Mouse (Mus musculus): ENCODE results near the gene Ing5.
"Not testable (repeated sequence)": the region's sequence is repeated elsewhere in the genome, so short reads cannot be mapped to it uniquely, and the experiment has no call there.

The Ing5 gene

DNA sequence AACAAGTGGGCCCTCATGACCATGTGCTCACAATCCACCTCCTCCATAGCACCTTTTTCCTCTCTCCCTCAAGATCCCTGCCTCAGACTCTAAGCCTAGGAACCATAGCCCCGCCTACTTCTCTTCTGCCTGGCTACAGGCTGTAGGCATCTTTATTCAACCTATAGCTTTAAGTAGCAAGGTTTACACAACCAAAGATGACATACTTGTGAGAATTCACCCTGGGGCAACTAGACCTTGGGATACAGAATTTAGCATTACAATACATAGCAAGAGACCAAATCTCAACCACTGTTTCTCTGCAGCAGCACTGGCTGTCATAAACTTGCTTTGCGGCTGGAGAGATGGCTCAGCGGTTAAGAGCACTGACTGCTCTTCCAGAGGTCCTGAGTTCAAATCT is 6.2 kb downstream of the Ing5 start:
- DNase-seq (ENCODE audit: low spot score in 2 of 2): no peak

DNA sequence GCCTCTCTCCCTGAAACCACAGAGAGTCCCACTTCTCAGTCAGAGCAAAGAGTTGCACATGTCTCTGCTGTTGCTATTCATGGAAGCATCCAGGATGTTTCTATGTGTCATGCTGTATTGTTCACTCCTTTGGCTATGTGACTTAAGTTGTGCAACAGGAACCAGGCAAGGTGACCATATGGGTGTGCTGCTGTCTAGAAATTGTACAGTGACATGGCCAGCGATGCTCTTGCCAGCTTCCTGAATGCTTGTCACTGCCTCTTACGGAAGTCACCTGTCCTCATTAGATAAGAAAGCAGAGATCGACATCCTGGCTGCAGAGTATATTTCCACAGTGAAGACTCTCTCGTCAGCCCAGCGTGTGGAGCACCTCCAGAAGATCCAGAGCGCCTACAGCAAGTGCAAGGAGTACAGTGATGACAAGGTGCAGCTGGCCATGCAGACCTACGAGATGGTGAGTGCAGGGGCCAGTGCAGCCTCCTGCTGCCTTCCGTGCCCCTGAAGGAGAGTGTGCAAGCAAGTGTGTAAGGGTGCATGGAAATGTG is 7.8 kb downstream of the Ing5 start:
- DNase-seq (ENCODE audit: low spot score in 2 of 2): no peak

DNA sequence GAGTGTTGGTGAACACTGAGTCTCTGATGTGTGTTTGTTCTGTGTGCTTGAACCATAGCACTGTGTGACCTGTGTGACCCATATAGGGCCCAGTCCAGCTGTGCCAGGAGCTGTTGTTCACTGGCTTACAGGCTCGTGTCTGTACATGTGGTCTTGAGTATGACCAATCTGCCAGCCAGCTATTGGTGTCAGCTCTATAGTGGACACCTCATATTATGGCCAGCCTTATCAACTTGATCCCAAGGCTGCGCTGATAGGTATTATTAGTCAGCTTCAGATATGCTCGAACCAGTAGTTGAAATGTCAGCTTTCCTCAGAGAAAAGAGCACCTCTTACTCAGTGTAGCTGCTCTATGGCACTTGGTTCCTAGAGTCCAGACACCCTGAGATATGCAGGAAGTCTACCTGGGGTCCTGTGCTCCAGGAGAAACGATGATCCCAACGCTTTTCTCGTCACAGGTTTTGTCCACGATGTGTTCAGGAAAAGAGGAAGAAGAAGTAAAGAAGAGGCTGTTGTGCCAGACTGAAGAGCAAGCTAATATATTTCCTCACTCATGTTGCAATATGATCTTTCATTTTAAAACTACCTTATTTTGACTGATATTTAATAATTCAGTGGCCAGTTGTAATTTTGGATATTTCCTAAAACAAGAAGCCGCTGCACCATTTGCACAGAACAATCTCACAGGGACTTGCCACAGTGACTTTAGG is 14.2 kb downstream of the Ing5 start:
- DNase-seq (ENCODE audit: low spot score in 2 of 2): no peak

DNA sequence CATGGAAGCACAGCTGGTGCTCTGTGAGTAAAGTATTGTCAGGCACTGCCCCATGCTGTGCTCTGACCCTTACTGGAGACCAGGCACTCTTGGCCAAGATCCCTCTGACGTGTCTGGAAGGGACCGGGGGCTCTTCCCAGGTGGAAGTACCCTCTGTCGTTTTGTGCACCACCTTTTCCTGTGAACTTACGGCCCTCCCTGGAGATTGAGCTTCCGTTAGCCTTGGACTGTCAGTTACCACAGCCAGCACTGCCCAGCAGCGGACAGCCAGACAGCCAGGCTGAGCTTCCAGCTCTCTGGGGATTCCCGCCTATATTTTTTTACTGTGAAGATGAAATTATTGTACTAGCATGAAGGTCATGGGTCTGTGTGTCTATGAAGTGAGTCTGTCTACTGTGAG is 15.0 kb downstream of the Ing5 start:
- no peak for DNase-seq (ENCODE audit: low spot score in 2 of 2)

DNA sequence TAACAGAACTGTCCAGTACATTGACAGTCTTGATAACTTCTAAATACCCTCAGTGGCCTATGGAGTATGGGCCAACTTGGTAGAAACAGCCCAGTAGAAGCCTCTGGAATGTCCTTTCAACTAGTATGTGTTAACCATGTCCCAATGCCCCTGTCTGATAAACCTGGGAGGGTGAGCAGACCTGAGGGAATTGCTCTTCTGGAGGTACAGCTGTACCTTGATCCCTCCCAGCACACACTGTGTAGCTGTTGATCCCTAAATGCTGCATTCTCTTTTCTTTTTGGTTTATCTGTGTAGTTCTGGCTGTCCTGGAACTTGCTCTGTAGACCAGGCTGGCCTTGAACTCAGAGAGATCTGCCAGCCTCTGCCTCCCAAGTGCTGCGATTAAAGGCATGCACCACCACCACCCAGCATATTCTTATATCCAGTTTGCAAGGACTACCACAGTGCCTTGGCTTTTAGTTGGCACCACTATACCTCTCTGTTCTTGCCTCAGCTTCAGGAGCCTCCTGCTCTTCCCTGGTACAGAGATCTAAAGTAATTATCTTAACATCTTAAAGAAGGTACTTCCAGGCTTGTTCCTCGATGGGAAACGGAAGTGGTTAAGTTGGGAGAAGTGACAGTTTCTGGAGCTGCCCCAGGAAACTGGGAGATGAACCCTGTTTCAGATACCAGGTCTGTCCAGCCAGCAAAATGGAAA is 20.2 kb downstream of the Ing5 start:
- DNase-seq (ENCODE audit: low spot score in 2 of 2): no peak

DNA sequence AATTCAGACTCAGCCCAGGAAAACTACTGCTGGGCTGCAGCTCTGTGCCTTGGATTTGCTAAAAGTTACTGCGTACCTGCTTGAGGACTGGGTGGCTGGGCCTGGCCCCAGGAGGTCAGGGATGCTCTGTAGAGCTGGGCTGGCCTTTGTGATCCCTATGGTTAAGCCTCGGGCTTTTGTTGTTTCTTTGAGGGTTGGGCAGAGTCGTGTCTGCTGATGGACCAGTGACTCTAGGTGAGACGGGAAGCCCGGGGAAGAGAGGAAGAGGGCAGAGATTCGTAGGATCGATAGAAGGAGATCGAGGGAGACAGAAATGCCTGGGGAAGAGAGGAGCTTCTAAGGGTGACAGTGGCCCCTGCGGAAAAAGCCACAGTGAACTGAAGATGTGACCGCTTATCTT is 20.8 kb downstream of the Ing5 start, which contains the start of gene D2hgdh:
TSS of gene D2hgdh (plus strand) at position 301 of the 400 bp plus-strand sequence.
- no peak for DNase-seq (ENCODE audit: low spot score in 2 of 2)

DNA sequence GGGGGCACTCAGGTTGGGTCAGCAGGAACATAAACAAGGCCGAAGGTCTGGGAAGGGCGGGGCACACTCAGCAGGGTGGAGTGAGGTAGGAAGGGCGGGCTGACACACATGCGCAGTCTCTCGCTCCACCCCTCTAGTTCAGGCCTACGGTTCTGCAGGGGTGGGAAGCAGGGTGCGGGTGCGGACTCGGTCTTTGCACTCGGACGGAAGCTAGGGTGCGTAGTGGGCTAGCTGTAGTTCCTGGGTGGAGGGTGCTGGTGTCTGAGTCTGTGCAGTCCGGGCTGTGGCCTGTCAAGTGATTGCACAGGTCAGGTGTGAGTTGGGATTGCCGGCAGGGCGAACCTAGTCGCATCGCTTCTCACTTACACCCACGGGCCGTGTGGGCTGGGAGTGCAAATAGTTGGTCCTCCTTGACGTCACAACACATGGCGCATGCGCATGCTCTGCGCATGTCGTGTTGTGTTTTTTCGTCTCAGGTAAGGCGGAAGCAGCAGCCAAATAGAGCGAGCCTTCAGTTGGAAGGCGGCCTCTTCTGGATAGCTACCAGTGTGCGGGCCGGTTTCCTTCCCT is 21.4 kb downstream of the Ing5 start:
- DNase-seq (ENCODE audit: low spot score in 2 of 2): peak; percentile 95 to 96

DNA sequence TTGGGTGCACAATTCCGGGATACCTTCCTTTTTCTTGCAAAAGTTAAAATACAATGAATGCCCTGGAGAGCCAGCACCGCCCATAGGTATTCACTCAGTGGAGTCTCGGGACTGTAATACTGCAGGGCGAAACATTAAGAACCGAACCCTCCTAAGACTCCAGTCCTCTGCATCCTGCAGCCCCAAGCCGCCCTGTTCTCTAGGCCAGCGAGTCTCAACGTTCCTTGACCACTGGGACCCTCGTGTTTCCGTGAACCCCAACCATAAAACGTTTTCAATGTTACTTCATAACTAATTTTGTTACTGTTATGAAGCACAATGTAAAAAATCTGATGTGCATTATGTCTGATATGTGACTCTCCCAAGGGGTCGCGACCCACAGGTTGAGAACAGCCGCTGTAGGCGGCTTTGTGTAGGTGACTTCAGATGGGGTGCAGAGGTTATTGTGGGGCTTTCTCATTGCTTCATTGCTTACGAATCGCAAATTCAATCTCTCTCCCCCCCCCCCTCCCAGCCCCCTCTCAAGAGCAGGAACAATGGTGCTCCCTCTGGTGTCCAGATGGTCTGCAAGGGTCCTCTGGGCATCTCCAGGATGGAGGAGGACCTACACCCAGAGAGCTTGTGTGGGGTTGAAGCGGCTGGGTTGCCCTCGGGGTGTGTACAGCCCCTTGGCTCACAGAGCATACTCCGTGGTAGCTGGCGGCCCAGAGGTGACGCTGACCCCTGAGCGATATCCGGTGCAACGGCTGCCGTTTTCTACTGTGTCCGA is 22.2 kb downstream of the Ing5 start:
- DNase-seq (ENCODE audit: low spot score in 2 of 2): no peak

DNA sequence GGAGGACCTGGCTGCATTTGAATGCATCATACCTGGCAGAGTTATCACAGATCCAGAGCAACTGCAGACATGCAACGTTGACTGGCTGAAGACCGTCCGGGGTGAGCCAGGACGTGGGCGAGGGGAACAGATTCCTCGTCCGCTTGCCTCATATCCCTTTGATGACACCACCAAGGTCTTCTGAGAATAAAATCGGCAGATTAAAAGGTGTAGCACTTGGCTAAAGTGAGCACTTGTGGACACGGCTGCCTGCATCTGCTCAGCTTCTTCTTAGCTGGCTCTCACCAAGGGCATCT is 22.7 kb downstream of the Ing5 start:
- DNase-seq (ENCODE audit: low spot score in 2 of 2): no peak

DNA sequence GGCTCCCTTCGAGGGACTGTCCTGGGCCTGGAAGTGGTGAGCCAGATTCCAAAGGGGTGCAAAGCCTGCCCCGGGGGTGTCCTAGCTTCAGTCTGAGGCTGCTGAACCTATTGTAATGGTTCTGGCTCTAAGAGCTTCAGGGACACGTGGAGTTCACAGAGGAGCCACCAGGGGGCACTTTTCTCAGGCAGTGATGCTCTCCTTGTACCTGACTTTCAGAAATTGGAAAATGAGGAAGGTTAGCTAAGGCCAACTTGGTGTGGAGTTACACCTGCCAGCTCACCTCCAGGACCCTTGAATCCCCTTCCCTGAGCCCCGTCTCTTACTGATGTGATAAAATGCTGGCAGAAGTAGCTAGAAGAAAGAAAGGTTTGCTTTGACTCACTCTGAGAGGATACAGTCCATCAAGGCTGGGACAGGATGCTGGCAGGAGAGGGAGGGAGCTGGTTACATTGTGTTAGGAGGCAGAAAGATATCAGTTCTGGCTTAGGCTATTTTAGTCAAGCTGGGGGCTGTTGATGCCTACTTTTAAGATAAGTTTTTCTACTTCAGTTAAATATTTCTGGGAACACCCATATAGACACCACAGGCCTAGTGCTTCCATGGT is 29.1 kb downstream of the Ing5 start:
- DNase-seq (ENCODE audit: low spot score in 2 of 2): not testable (repeated sequence)

- DNase-seq (ENCODE audit: low spot score in 2 of 2): no peak
Observed at GRCm38 (mm10) chr1:93834671-93835150, 30.9 kb downstream of the Ing5 start.

- DNase-seq (ENCODE audit: low spot score in 2 of 2): no peak
Observed at GRCm38 (mm10) chr1:93835211-93835610, 31.4 kb downstream of the Ing5 start.

DNA sequence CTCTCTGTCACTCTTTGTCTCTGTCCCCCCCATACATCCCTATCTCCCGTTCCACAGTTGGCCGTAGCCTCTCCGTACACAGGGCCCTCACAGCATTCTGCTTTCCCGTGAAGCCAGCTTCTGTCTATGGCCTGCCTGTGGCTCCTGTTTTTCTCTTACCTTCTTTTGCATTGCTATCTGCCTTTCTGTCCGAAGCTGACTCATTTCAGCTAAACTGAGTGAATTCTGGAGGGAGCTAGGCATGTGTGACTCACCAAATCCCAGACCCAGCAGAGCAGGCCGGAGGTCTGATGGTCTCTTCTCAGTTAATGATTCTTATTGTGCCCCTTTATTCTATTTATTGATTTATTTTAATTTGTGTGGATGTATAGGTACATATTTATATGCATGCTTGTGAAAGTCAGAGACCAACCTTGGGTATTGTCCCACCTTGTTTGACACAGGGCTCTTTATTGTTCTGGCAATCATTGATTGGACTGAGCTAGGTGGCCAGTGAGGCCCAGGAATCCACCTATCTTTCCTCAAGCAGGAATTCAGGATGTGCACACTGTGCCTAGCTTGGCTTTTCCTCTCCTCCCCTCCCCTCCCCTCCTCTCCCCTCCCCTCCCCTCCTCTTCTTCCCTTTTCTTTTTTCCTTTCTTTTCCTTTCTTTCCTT is 32.2 kb downstream of the Ing5 start:
- DNase-seq (ENCODE audit: low spot score in 2 of 2): no peak

DNA sequence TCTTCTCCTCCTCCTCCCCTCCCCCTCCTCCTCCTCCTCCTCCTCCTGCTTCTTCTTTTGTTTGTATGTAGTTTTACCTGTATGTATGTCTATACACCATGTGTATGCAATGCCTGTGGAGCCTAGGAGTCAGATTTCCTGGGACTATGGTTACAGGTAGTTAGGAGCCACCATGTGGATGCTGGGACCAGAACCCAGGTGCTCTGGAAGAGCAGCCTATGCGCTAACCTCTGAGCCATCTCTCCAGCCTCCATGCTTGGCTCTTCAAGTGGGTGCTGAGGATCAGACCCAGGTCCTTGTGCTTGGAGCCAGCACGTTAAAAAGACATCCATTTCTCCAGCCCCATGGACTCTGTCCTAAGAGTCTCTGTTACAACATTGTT is 32.8 kb downstream of the Ing5 start:
- DNase-seq (ENCODE audit: low spot score in 2 of 2): no peak

DNA sequence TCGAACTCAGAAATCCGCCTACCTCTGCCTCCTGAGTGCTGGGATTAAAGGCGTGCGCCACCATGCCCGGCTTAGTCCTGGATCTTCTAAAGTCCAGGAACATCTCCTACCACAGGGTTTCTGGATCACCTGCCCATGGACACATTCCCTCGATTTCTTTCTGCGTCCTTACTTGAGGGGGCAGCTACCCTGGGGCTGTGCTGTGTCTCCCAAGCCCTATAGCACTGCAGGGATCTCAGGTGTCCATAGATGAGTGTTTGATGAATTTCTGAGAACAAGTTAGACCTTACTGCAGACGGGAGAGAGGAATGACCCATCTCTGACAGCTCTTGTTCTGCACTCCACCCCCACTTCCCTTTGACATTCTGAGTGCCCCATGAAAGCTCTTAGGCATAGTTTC is 33.6 kb downstream of the Ing5 start:
- no peak for DNase-seq (ENCODE audit: low spot score in 2 of 2)

DNA sequence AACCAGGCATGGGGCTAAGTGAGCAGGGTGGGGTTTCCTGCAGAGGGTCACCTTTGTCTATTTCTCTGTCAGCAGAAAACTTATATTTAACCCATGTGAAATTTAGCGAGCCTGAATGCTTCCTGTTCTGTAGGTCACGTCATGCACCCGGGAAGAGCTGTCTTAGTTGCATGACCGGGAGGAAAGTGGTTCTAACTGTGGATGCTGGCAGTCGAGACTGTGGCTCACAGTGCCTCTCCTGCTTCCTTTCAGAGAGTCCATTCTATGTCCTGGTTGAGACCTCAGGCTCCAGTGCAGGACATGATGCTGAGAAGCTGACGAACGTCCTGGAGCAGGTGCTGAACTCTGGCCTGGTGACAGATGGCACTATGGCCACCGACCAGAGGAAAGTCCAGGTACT is 34.8 kb downstream of the Ing5 start:
- DNase-seq (ENCODE audit: low spot score in 2 of 2): not testable (repeated sequence)

- not testable (repeated sequence) for DNase-seq (ENCODE audit: low spot score in 2 of 2)
Observed at GRCm38 (mm10) chr1:93845766-93846366, 42.1 kb downstream of the Ing5 start.

DNA sequence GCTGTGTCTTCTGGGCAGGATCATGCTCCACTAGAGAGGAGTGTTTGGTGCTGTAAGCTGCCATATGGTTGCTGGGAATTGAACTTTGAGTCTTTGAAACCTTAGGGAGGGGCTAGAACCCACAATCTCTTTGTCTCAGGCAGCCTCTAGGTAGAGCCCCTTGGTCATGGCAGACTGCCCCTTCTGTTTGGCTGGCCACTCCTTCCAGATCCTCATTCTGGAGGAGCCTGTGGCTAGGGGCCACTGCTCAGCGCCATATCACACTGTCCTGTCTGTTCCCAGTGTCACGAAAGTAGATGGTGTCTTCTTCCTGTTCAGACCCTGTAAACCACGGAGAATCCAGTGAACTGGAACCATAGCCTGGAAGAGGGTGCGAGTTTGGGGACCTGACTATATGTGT is 52.0 kb downstream of the Ing5 start:
- DNase-seq (ENCODE audit: low spot score in 2 of 2): not testable (repeated sequence)

DNA sequence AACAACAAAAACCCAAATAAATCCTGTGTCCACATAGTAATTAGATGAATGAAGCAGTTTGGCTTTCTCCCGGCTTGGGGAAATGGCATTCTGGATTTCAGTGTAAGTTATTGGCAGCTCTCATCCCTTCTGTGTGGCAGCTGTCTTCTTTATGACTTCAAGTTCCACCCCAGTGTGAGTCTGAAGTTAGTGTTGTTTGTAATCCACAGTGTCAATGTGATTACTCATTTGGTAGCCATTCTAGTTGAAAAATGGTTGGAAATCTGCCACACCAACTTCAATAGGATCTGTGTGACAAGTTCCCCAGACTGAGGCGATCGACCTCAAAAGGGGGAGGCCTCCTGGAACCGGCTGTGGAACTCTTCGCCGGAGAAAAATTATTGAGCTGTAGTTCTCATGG is 53.6 kb downstream of the Ing5 start:
- DNase-seq (ENCODE audit: low spot score in 2 of 2): no peak

- DNase-seq (ENCODE audit: low spot score in 2 of 2): no peak
Observed at GRCm38 (mm10) chr1:93857991-93858390, 54.2 kb downstream of the Ing5 start.

- DNase-seq (ENCODE audit: low spot score in 2 of 2): no peak
Observed at GRCm38 (mm10) chr1:93859619-93860018, 55.9 kb downstream of the Ing5 start.
